Mouse (Mus musculus) NIH3T3 (cell line): ENCODE results near the gene Galnt12.
A peak's percentile ranks its signal among the peaks of the same experiment; 100 is the strongest.
"Not testable (repeated sequence)": the region's sequence is repeated elsewhere in the genome, so short reads cannot be mapped to it uniquely, and the experiment has no call there.

Experiments used
- DNase-seq: peaks from one replicate; pipeline ENCODE4 v3.0.0-alpha.2; 2012; ENCODE audit warnings: low read depth

Galnt12 gene

GRCm38 (mm10) chr4:47091493-47092386, at the start of gene Galnt12:
Gene Galnt12, plus strand, starts transcription at chr4:47091909.
- DNase-seq, result peak; percentile 31

GRCm38 (mm10) chr4:47043866-47044265, 47.8 kb upstream of the Galnt12 start:
- no peak for DNase-seq

GRCm38 (mm10) chr4:47046974-47047373, 44.7 kb upstream of the Galnt12 start:
- peak; percentile 55 for DNase-seq

GRCm38 (mm10) chr4:47047765-47048164, 43.9 kb upstream of the Galnt12 start:
- no peak for DNase-seq

- no peak for DNase-seq
Observed at GRCm38 (mm10) chr4:47049216-47049615, 42.5 kb upstream of the Galnt12 start.

GRCm38 (mm10) chr4:47050167-47050566, 41.5 kb upstream of the Galnt12 start:
- DNase-seq, result peak; percentile 85

GRCm38 (mm10) chr4:47050642-47051381, 40.9 kb upstream of the Galnt12 start:
- no peak for DNase-seq

GRCm38 (mm10) chr4:47051905-47052304, 39.8 kb upstream of the Galnt12 start:
- DNase-seq, result no peak

- DNase-seq, result not testable (repeated sequence)
Observed at GRCm38 (mm10) chr4:47055170-47055569, 36.5 kb upstream of the Galnt12 start.

GRCm38 (mm10) chr4:47055570-47056080, 36.1 kb upstream of the Galnt12 start:
- DNase-seq, result no peak

- peak; percentile 89 for DNase-seq
Observed at GRCm38 (mm10) chr4:47056791-47057509, 34.8 kb upstream of the Galnt12 start, which contains the start of gene Anks6. Gene Anks6, minus strand, starts transcription at chr4:47057427.

- no peak for DNase-seq
Observed at GRCm38 (mm10) chr4:47057510-47058325, 34.0 kb upstream of the Galnt12 start.

- DNase-seq, result no peak
Observed at GRCm38 (mm10) chr4:47060900-47061299, 30.8 kb upstream of the Galnt12 start.

- DNase-seq, result peak; percentile 31
Observed at GRCm38 (mm10) chr4:47075054-47075453, 16.7 kb upstream of the Galnt12 start.

GRCm38 (mm10) chr4:47079997-47080646, 11.6 kb upstream of the Galnt12 start:
- DNase-seq, result no peak

GRCm38 (mm10) chr4:47080647-47081010, 11.1 kb upstream of the Galnt12 start:
- DNase-seq, result no peak

GRCm38 (mm10) chr4:47083824-47084223, 7.9 kb upstream of the Galnt12 start:
- DNase-seq, result no peak

- no peak for DNase-seq
Observed at GRCm38 (mm10) chr4:47088671-47089070, 3.0 kb upstream of the Galnt12 start.

GRCm38 (mm10) chr4:47092387-47093021, 795 bp downstream of the Galnt12 start:
- peak; percentile 9 for DNase-seq

GRCm38 (mm10) chr4:47093161-47093560, 1.5 kb downstream of the Galnt12 start:
- DNase-seq, result no peak
